Mouse (Mus musculus) kidney, embryonic 14.5 days (tissue): ENCODE data around the gene Mmp1b. TPM values are rescaled to one million over a fixed set of nuclear protein-coding genes. Genes with fewer than 3 reads are reported as not detected.
A peak's percentile ranks its signal among the peaks of the same experiment; 100 is the strongest.
"Not testable (repeated sequence)": the region's sequence is repeated elsewhere in the genome, so short reads cannot be mapped to it uniquely, and the experiment has no call there.

Source experiments
- ATAC-seq: fragments of 200-750 bp; cut with Nextera tagmentation; 2 replicates; pipeline ENCODE4 v1.8.0; 2017; ENCODE audit warnings: moderate number of reproducible peaks, mild to moderate bottlenecking, moderate TSS enrichment, moderate library complexity; ENCODE audit not compliant: low FRiP score, low TSS enrichment
- H3K27ac ChIP-seq: fragments of 300-500 bp; sonication (generic); 2 replicates; pipeline ENCODE4 v1.5.1; 2014; ENCODE audit warnings: low read depth, mild to moderate bottlenecking, low read length, moderate library complexity, mixed read lengths
- H3K27me3 ChIP-seq: fragments of 300-500 bp; sonication (generic); 2 replicates; pipeline ENCODE4 v1.6.1; 2014; ENCODE audit warnings: mild to moderate bottlenecking, low read length; ENCODE audit not compliant: control insufficient read depth, insufficient read depth
- H3K36me3 ChIP-seq: fragments of 300-500 bp; sonication (generic); 2 replicates; pipeline ENCODE4 v1.6.1; 2014; ENCODE audit warnings: low read length, mixed read lengths; ENCODE audit not compliant: control insufficient read depth, insufficient read depth
- H3K4me1 ChIP-seq: fragments of 300-500 bp; sonication (generic); 2 replicates; pipeline ENCODE4 v1.6.1; 2014; ENCODE audit warnings: low read length, mixed read lengths; ENCODE audit not compliant: control insufficient read depth, insufficient read depth
- H3K4me2 ChIP-seq: fragments of 300-500 bp; sonication (generic); replicated peaks from 2 replicates; pipeline ENCODE4 v1.6.1; 2014; ENCODE audit warnings: low read depth, mild to moderate bottlenecking, low read length
- H3K4me3 ChIP-seq: fragments of 300-500 bp; sonication (generic); 2 replicates; pipeline ENCODE4 v1.5.1; 2014; ENCODE audit warnings: mild to moderate bottlenecking, low read length
- H3K9ac ChIP-seq: fragments of 300-500 bp; sonication (generic); 2 replicates; pipeline ENCODE4 v1.6.1; 2014; ENCODE audit warnings: low read depth, mild to moderate bottlenecking, low read length, moderate library complexity
- H3K9me3 ChIP-seq: fragments of 300-500 bp; sonication (generic); 2 replicates; pipeline ENCODE4 v1.6.1; 2016; ENCODE audit warnings: low read length; ENCODE audit not compliant: control insufficient read depth
- WGBS: fragments of 180-500 bp; shearing (Covaris S2); extraction: QIAGEN DNeasy Blood & Tissue Kit; methylation state at CpG from one replicate; pipeline ENCODE4 v1.1.7; 2014; 5-methylcytosine and 5-hydroxymethylcytosine counted together
- polyA plus RNA-seq: library from polyadenylated mRNA; unstranded; fragments of >200 nt; fragmentation: Nextera tagmentation; extraction: Ambion mirVana; gene quantifications from 2 replicates; pipeline ENCODE4 v1.2.1, GENCODE M21; 2014

Gene Mmp1b
- not detected in 2 replicates for polyA plus RNA-seq

DNA sequence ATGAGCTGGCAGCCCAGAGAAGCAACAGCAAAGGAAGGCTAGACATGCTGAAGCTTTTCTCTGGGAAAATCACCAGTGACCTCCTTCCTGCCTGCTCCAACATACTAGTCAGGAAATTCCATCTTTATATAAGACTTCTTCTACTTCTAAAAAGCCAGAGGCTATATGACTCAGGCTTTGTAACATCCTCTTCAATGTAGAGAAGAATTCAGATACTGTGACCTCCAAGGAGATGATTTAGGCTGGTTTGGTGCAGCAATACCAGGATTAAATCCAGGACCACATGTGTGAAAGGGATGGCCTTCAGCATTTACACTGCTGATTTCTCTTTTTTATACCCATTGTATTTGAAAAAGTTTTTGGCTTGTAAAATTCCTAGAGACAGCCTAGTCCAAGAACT lies at the start of gene Mmp1b:
Mmp1b (minus strand) TSS at position 101 of the 400 bp plus-strand sequence.
- no peaks in the 10 kb centered on the region for H3K4me1 ChIP-seq
- H3K27ac ChIP-seq, result no peak within 1 kb of the TSS
- no peak for ATAC-seq
- no peak within 1 kb of the TSS for H3K4me3 ChIP-seq
- no peaks in the 10 kb centered on the region for H3K27me3 ChIP-seq
- no peaks in the 10 kb centered on the region for H3K9me3 ChIP-seq
- H3K4me2 ChIP-seq, result no peak within 1 kb of the TSS
- H3K9ac ChIP-seq, result no peak within 1 kb of the TSS
- no peaks in the 10 kb centered on the region for H3K36me3 ChIP-seq

DNA sequence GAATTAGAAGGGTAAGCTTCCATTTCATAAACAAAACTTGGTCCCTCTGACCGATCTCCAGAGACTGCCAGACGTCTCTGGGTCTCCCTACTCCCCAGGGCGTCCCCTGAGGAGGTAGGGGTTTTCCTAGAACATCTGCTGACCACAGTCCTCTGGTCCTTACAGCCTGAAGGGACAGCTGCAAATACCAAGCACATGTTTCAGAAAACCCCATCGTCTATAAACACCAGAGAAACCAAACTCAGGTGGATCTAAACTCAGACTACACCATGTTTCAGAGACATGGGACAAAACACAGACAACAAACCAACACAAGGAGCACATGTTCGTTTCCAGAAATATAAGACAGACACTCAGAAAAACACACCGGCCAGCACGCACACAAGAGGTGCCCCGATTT lies 8.7 kb upstream of the Mmp1b start:
- H3K9ac ChIP-seq, H3K4me1 ChIP-seq, H3K4me3 ChIP-seq, ATAC-seq, H3K27ac ChIP-seq, H3K4me2 ChIP-seq, H3K27me3 ChIP-seq, H3K9me3 ChIP-seq, H3K36me3 ChIP-seq: not testable (repeated sequence)
- WGBS, result 84% methylated on average over 8 of the region's 8 CpGs

DNA sequence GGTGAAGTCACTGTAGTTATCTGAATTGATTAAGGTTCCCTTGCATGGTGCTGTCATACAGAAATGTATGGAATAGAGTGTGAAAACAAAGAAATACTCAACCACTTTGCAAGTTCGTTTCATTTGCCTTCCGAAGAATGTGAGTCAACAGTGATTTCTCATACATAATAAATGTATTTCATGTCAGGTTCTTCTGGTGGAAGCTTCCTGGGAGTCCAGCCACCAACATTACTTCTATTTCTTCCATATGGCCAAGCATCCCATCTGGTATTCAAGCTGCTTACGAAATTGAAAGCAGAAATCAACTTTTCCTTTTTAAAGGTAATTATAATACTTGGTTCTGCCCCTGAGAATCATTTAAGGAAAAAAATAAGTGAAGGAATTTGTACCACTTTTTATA lies 33.3 kb downstream of the Mmp1b start:
- no peaks in the 10 kb centered on the region for H3K27me3 ChIP-seq
- no peaks in the 10 kb centered on the region for H3K4me1 ChIP-seq
- H3K4me3 ChIP-seq, result no peak overlapping the region
- H3K27ac ChIP-seq, result no peak overlapping the region
- no peaks in the 10 kb centered on the region for H3K36me3 ChIP-seq
- no peak overlapping the region for H3K4me2 ChIP-seq
- H3K9me3 ChIP-seq, result no peaks in the 10 kb centered on the region
- no peak for ATAC-seq
- WGBS, result 85% methylated on average over 3 of the region's 3 CpGs
- no peak overlapping the region for H3K9ac ChIP-seq

DNA sequence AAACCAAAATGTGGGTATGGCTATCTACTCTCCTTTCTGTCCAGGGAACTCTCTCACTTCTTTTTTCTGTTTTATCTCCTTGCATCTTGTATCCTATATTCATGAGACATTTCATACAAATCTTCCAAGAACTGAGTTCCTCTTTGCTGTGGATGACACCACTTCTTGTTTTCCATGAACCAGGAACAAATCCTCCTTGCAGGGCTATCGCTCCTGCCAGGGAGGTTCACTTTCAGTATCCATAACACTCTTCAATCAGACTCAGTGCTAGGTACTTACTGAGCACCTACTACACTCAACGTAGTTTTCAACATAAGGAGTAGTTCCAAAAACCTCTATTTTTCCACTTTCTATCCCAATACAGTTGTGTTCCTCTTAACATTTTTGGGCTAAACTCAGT lies 42.3 kb downstream of the Mmp1b start:
- H3K9ac ChIP-seq, result no peak overlapping the region
- no peaks in the 10 kb centered on the region for H3K27me3 ChIP-seq
- no peak overlapping the region for H3K4me3 ChIP-seq
- H3K9me3 ChIP-seq, result no peaks in the 10 kb centered on the region
- H3K4me1 ChIP-seq, result no peaks in the 10 kb centered on the region
- no peak overlapping the region for H3K4me2 ChIP-seq
- WGBS, result 90% methylated on average over 2 of the region's 2 CpGs
- H3K27ac ChIP-seq, result no peak overlapping the region
- H3K36me3 ChIP-seq, result no peaks in the 10 kb centered on the region
- ATAC-seq, result no peak

DNA sequence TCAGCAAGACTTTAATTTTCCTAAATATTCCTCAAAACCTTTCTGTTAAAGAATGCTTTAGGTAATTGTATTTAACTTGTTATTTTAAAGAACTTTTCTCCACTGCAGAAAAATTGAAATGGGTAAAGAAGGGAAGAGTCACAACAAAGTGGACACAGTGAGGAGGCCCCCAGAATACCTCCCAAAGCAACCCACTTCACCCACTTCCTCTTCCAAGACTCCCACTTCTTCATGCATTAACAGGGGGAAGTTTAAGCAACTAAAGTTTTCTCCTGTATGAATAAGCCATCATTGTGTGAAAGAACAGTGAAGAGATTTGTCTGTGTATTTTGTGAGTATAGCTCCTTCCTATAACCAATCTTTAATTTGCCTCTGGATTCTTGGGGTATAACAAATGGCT lies 43.7 kb downstream of the Mmp1b start, which contains the start of gene Mmp12:
Mmp12 (plus strand) TSS at position 275 of the 400 bp plus-strand sequence.
- Histone ChIP-seq H3K9me3 (no peaks in the 10 kb centered on the region), H3K36me3 (no peaks in the 10 kb centered on the region), H3K27ac (no peak within 1 kb of the TSS), H3K4me3 (no peak within 1 kb of the TSS), H3K9ac (no peak within 1 kb of the TSS), H3K4me1 (no peaks in the 10 kb centered on the region), H3K27me3 (no peaks in the 10 kb centered on the region), H3K4me2 (no peak within 1 kb of the TSS)
- ATAC-seq, result no peak

DNA sequence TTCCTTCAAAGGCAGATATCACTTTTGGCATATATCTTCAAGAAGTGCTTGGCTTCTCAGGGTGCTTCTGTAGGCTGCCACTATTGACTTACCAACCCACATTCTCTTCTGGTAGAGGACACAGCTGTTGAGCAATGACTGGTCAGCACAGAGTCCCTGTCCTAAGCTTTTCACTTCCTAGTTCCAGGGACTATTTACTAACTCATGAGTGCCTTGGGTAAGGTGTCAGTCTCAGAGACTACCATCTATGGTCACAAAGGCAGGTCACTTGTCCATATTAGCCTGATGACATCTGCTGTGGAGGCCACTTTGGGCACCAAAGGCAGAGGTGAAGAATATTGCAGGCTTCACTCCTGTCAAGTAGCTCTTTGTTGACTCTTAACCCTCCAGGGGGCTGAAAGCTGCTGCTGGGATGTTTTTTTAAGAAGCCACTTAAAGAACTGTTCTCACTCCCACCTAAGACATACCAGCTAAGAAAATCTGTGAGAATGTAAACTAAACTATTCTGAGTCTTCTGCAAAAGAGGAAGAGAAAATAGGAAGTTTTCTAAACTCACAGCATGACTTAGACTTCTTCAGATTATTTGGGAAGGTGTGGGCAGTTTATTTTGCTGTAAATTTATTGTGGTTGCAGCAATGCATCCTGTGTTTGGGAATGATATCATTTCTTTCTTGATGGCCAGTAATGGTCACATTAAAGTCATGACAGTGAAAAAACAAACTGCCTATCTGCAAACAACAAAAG lies 50.9 kb downstream of the Mmp1b start:
- ATAC-seq, result no peak
- H3K9ac ChIP-seq, result no peak overlapping the region
- H3K4me3 ChIP-seq, result no peak overlapping the region
- no peaks in the 10 kb centered on the region for H3K9me3 ChIP-seq
- no peak overlapping the region for H3K27ac ChIP-seq
- H3K4me1 ChIP-seq, result no peaks in the 10 kb centered on the region
- H3K36me3 ChIP-seq, result no peaks in the 10 kb centered on the region
- no peak overlapping the region for H3K4me2 ChIP-seq
- H3K27me3 ChIP-seq, result no peaks in the 10 kb centered on the region

DNA sequence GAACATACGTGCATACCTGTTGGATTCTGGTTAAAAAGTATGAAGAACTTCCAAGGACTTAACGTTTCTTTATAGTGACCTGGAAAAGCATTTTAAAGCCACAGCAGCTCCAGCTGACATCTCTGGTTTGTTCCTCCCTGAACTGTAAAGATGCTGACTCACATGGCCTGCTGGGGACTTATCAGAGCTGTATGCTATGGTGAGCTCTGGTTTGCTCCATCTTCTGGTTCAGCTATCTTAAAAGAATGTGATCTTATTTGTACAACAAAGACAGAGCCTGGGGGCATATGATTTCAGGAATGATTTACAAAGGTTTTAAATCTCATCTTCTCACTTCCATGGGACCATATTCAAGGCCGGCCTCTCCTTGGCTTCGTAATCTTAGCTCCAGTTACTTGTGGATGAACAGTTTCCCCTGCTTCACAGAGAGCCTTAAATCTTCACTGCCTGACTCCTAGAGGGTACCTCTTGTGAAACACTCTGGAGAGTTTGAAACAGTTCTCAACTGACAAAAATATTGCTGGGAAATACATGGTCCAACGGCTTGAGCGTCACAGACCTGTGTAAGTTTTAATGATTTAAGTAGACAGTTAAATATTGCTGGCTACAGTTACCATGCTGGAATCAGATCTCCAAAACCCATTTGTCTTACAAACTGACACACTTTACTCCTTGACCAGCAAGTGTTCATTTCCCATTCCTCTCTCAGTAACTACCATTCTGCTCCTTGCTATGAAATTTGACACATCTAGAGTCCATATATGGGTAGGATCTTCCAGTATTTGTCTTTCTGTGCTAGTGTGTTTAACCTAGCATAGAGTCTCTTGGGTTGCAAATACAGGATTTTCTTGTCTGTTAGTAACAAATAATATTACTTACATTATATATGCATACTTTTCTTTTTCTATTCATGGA lies 51.8 kb downstream of the Mmp1b start:
- H3K4me2 ChIP-seq, result no peak overlapping the region
- no peaks in the 10 kb centered on the region for H3K9me3 ChIP-seq
- WGBS, result 25% methylated on average over 5 of the region's 6 CpGs
- no peak overlapping the region for H3K4me3 ChIP-seq
- no peaks in the 10 kb centered on the region for H3K36me3 ChIP-seq
- H3K9ac ChIP-seq, result no peak overlapping the region
- no peaks in the 10 kb centered on the region for H3K4me1 ChIP-seq
- peak; percentile 94 for ATAC-seq
- H3K27me3 ChIP-seq, result no peaks in the 10 kb centered on the region
- no peak overlapping the region for H3K27ac ChIP-seq

DNA sequence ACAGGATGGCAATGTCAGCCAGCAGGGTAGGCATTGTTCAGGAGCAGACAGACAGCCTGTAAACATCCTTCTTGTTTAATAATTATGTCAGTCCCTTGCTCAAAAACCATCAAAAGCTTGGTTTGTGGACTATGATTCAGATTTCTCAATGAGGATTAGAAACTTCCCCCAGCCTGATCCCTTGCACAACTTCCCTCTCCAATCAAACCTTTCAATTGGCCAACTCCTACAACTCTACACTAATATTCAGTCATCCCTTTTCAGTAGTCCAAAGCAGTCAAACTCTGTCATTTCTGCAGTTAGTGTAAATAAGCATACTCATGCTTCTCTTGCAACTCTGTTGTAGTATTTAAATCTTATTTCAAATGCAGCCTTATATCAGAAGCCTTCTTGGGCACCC lies 56.0 kb downstream of the Mmp1b start:
- no peak overlapping the region for H3K4me2 ChIP-seq
- H3K27me3 ChIP-seq, result no peaks in the 10 kb centered on the region
- H3K9ac ChIP-seq, result no peak overlapping the region
- no peaks in the 10 kb centered on the region for H3K9me3 ChIP-seq
- no peak overlapping the region for H3K4me3 ChIP-seq
- no peaks in the 10 kb centered on the region for H3K36me3 ChIP-seq
- H3K27ac ChIP-seq, result no peak overlapping the region
- no peak for ATAC-seq
- no peaks in the 10 kb centered on the region for H3K4me1 ChIP-seq
